Mouse (Mus musculus): ENCODE measurements around the gene BC030867. TPM values are rescaled to one million over a fixed set of nuclear protein-coding genes. Genes with fewer than 3 reads are reported as not detected.

Gene BC030867
- total RNA-seq, 2 experiments from 2014 or later: 3.8 to 4.1 TPM

DNA sequence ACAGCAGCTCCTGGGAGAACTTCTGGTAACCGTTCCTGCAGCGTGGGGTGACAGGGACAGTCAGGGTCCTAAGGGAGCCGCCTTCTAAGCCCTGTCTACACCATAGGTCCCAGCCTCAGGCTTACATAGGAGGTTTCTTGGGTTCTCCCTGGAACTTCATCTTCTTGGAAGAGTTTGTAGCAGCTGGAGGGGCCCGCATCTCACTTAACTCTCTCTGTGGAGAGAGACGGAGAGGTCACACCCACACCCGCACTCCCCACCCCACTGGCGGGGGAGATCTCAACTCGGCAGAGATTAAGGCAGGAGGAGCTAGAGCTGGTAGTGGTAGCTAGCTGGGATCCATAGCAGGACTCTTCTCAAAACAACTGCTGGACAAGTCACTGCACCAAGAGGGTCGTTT is 59.4 kb downstream of the BC030867 start:
- no peak for ATAC-seq (replicated peaks; ENCODE audit: low FRiP score, poor library complexity, severe bottlenecking)

DNA sequence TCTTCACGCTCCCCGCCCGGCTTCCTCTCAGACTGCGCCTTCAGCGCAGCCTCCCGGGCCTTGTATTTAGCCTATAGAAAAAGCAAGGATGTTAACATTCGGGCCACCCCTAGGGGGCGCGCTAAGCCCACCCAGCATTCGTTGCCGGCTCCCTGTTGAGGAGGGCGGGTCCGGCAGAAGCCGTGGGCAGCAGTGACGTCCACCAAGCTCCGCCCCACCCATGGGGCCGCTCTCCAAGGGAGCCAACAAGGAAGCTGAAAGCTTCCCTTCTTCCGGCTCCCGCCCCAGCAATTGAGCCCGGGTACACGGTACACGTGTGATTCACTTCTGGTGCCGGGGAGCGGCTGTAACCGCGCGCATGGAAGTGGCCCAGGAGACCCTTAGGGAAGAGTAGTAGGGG is 60.3 kb downstream of the BC030867 start:
- peak; percentile 88 for ATAC-seq (replicated peaks; ENCODE audit: low FRiP score, poor library complexity, severe bottlenecking)

DNA sequence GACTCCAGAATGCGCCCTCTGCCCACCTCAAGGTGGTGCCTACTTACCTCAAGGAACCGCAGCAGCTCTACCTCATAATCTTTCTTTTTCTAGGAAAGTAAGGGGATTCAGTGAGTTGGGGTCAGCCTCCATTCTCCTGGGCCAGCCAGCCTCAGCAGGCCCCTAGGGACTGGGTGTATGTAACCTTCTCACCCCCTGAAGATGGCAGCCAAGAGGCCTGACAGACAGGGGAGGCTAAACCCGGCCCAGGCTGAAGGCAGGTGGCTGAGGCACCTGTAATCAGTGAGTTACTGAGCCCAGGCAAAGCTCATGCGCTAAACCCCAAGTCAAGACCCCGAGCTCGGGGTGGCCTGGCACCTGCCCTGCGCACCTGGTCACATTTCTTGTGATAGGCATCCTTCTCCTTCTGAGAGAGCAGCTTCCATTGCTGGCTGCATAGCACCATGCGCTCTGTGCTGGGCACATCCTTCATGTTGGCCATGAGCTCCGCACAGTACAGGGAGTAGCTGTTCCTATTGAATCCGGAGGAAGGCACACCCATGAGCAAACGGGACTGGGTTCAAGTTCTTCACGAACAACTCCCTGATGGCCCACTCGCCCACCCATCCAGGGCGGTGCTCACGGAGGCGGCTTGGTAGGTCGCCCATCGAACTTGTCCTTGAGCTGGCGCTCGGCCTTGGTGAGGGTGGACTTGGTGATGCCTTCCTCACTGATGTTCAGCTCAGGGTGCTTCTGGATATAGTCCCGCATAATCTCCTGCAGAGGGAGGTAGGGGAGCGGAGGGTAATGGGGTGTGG is 61.3 kb downstream of the BC030867 start:
- no peak for ATAC-seq (replicated peaks; ENCODE audit: low FRiP score, poor library complexity, severe bottlenecking)

DNA sequence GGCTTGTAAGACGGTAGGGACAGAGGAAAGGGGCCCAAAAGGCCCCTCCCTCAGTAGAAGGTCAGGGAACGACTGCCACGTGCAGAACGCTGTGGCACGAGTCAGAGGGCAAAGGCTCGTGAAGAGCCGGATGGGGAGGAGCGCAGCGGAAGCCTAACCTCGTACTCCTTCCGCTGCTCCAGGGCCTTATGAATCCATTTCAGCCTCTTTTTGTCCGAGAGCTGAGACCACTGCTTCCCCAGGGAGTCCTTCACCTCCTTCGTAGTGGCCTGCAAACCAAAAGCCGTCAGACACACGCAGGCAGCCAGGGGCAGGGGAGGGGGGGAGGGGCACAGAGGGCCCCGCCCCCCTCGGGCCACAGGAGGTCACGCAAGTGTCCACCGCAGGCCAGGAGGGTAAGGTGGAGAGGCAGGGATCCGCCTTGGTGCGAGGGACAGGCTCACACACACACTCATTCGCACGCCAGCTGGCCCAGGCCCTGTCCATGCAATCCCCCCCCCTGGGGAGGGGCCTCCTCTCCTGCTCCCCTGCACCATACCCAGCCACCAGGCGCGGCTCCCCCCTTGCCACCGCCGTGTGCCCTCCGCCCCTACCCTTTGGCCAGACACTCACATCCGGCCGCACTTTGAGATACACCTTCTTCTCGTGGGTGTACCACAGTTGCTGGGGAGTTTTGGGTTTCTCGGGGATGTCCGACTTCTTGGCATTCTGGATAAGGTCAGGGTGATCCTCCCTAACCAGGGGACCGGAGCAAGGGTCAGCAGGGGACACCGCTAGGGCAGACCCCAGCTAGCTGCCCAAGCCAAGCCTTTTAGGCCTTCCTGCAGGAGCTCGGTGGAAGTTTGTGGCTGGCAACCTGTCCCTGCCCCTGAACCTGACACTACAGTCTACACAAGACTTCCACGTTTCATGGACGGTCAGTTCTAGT is 62.4 kb downstream of the BC030867 start:
- ATAC-seq (replicated peaks; ENCODE audit: low FRiP score, poor library complexity, severe bottlenecking): no peak

DNA sequence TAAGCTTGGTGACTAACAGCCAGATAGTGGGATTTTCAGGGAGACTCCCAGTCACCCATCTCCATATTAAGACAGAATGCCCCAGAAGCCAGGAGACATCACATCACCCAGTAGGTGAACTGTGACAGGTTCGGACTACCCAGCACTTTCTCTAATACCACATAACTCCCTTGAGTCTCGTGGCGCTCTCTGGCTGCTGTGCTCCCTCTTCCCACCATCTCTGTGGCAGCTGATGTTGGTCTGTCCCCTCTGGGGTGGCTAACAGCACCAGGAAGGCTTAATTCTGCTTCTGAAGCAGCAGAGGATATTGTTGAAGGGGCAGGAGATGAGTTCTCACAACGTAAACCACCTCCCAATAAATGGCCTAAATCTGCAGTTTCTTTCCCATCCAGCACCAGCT is 63.3 kb downstream of the BC030867 start:
- ATAC-seq (replicated peaks; ENCODE audit: low FRiP score, poor library complexity, severe bottlenecking): no peak

DNA sequence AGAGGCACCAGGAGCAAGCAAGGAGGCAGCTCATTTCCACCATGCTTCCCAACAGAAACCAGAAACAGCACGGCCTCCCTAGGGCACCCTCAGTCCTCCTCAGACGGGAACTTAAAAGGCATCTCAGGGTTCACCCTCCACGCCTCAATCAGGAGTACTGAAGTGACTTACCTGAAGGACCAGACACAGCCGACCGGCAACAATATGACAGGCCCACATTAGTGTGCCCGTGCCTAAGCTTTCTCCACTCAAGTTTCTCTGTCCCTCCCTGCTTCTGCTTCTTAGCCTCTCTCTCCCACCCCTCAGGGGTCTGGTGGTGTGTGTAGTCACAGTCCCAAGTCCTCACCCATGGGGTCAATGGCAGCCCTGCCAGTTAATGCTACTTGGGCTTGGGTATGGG is 63.9 kb downstream of the BC030867 start:
- no peak for ATAC-seq (replicated peaks; ENCODE audit: low FRiP score, poor library complexity, severe bottlenecking)

DNA sequence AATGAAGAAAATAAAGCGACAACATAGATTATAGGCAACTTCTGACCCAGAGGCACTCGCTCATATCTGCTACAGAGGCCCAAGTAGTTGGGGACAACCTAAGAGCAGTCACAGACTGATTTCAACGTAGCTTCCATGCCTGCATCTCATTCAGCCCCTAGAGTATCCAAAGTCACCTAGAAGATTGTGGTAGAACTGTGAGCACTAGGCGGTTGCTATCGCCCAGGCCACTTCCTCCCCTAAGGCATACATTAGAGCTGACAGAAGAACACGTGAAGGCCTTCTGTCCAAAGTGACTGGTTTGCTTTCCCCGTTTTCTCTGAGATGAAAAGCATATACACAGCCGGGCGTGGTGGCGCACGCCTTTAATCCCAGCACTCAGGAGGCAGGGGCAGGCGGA is 65.6 kb downstream of the BC030867 start:
- ATAC-seq (replicated peaks; ENCODE audit: low FRiP score, poor library complexity, severe bottlenecking): no peak

Other genes starting within 250 kb of the BC030867 start
- 0.84 TPM in 1 of 2 replicates, not detected in the other for gene Mpp3, start 220.4 kb upstream of the BC030867 start, total RNA-seq (2015; ENCODE audit: low replicate concordance)
- gene Mpp3, start 220.4 kb upstream of the BC030867 start, total RNA-seq (2017; ENCODE audit: low replicate concordance): 0.14 TPM in 1 of 2 replicates, not detected in the other
- gene Cd300lg, start 207.4 kb upstream of the BC030867 start, total RNA-seq (2015; ENCODE audit: low replicate concordance): 2.1 and 7.1 TPM in 2 replicates
- 0.42 and 0.77 TPM in 2 replicates for gene Cd300lg, start 207.4 kb upstream of the BC030867 start, total RNA-seq (2017; ENCODE audit: low replicate concordance)
- gene Mpp2, start 160.4 kb upstream of the BC030867 start, total RNA-seq (2015; ENCODE audit: low replicate concordance): 7.7 and 12.7 TPM in 2 replicates
- gene Mpp2, start 160.4 kb upstream of the BC030867 start, total RNA-seq (2017; ENCODE audit: low replicate concordance): 14.2 and 20.6 TPM in 2 replicates
- not detected in 2 replicates for gene Ppy, start 147.6 kb upstream of the BC030867 start, total RNA-seq (2015; ENCODE audit: low replicate concordance)
- not detected in 2 replicates for gene Ppy, start 147.6 kb upstream of the BC030867 start, total RNA-seq (2017; ENCODE audit: low replicate concordance)
- gene Pyy, start 141.1 kb upstream of the BC030867 start, total RNA-seq (2015; ENCODE audit: low replicate concordance): not detected in 2 replicates
- gene Pyy, start 141.1 kb upstream of the BC030867 start, total RNA-seq (2017; ENCODE audit: low replicate concordance): not detected in 2 replicates
- not detected in 2 replicates for gene Nags, start 103.4 kb upstream of the BC030867 start, total RNA-seq (2015; ENCODE audit: low replicate concordance)
- gene Nags, start 103.4 kb upstream of the BC030867 start, total RNA-seq (2017; ENCODE audit: low replicate concordance): 0.43 and 1.5 TPM in 2 replicates
- gene Tmem101, start 92.5 kb upstream of the BC030867 start, total RNA-seq (2015; ENCODE audit: low replicate concordance): 0.96 and 3.8 TPM in 2 replicates
- gene Tmem101, start 92.5 kb upstream of the BC030867 start, total RNA-seq (2017; ENCODE audit: low replicate concordance): 3.1 and 4.0 TPM in 2 replicates
- gene Lsm12, start 63.6 kb upstream of the BC030867 start, total RNA-seq (2015; ENCODE audit: low replicate concordance): 48.3 and 48.8 TPM in 2 replicates
- gene Lsm12, start 63.6 kb upstream of the BC030867 start, total RNA-seq (2017; ENCODE audit: low replicate concordance): 22.7 and 28.8 TPM in 2 replicates
- 16.3 and 21.7 TPM in 2 replicates for gene G6pc3, start 59.3 kb upstream of the BC030867 start, total RNA-seq (2015; ENCODE audit: low replicate concordance)
- 4.7 and 9.8 TPM in 2 replicates for gene G6pc3, start 59.3 kb upstream of the BC030867 start, total RNA-seq (2017; ENCODE audit: low replicate concordance)
- 3.7 and 10.2 TPM in 2 replicates for gene Hdac5, start 18.7 kb upstream of the BC030867 start, total RNA-seq (2015; ENCODE audit: low replicate concordance)
- gene Hdac5, start 18.7 kb upstream of the BC030867 start, total RNA-seq (2017; ENCODE audit: low replicate concordance): 13.3 and 17.3 TPM in 2 replicates
- gene Asb16, start 19.9 kb downstream of the BC030867 start, total RNA-seq (2015; ENCODE audit: low replicate concordance): not detected in 2 replicates
- gene Asb16, start 19.9 kb downstream of the BC030867 start, total RNA-seq (2017; ENCODE audit: low replicate concordance): not detected in 2 replicates
- 15.9 and 17.1 TPM in 2 replicates for gene Tmub2, start 36.0 kb downstream of the BC030867 start, total RNA-seq (2015; ENCODE audit: low replicate concordance)
- 17.0 and 28.0 TPM in 2 replicates for gene Tmub2, start 36.0 kb downstream of the BC030867 start, total RNA-seq (2017; ENCODE audit: low replicate concordance)
- 6.3 and 10.4 TPM in 2 replicates for gene Atxn7l3, start 47.7 kb downstream of the BC030867 start, total RNA-seq (2015; ENCODE audit: low replicate concordance)
- 5.7 and 9.3 TPM in 2 replicates for gene Atxn7l3, start 47.7 kb downstream of the BC030867 start, total RNA-seq (2017; ENCODE audit: low replicate concordance)
- 19.0 and 22.8 TPM in 2 replicates for gene Ubtf, start 70.9 kb downstream of the BC030867 start, total RNA-seq (2015; ENCODE audit: low replicate concordance)
- 119 and 258 TPM in 2 replicates for gene Ubtf, start 70.9 kb downstream of the BC030867 start, total RNA-seq (2017; ENCODE audit: low replicate concordance)
- gene Slc4a1, start 117.3 kb downstream of the BC030867 start, total RNA-seq (2015; ENCODE audit: low replicate concordance): 4,977 and 5,433 TPM in 2 replicates
- 6,454 and 7,565 TPM in 2 replicates for gene Slc4a1, start 117.3 kb downstream of the BC030867 start, total RNA-seq (2017; ENCODE audit: low replicate concordance)
- 3.1 TPM in 1 of 2 replicates, not detected in the other for gene Rundc3a, start 144.5 kb downstream of the BC030867 start, total RNA-seq (2015; ENCODE audit: low replicate concordance)
- gene Rundc3a, start 144.5 kb downstream of the BC030867 start, total RNA-seq (2017; ENCODE audit: low replicate concordance): 2.7 and 7.5 TPM in 2 replicates
- 461 and 462 TPM in 2 replicates for gene Slc25a39, start 159.1 kb downstream of the BC030867 start, total RNA-seq (2015; ENCODE audit: low replicate concordance)
- gene Slc25a39, start 159.1 kb downstream of the BC030867 start, total RNA-seq (2017; ENCODE audit: low replicate concordance): 236 and 290 TPM in 2 replicates
- 85.7 and 90.1 TPM in 2 replicates for gene Grn, start 181.4 kb downstream of the BC030867 start, total RNA-seq (2015; ENCODE audit: low replicate concordance)
- gene Grn, start 181.4 kb downstream of the BC030867 start, total RNA-seq (2017; ENCODE audit: low replicate concordance): 26.3 and 56.1 TPM in 2 replicates
- not detected in 2 replicates for gene Fam171a2, start 198.8 kb downstream of the BC030867 start, total RNA-seq (2015; ENCODE audit: low replicate concordance)
- not detected in 2 replicates for gene Fam171a2, start 198.8 kb downstream of the BC030867 start, total RNA-seq (2017; ENCODE audit: low replicate concordance)
- gene Itga2b, start 221.2 kb downstream of the BC030867 start, total RNA-seq (2015; ENCODE audit: low replicate concordance): 23.6 and 57.1 TPM in 2 replicates
- 73.1 and 99.5 TPM in 2 replicates for gene Itga2b, start 221.2 kb downstream of the BC030867 start, total RNA-seq (2017; ENCODE audit: low replicate concordance)